Comparison of ENCODE assay signal across 19 mouse cellular contexts in the genomic region with DNA sequence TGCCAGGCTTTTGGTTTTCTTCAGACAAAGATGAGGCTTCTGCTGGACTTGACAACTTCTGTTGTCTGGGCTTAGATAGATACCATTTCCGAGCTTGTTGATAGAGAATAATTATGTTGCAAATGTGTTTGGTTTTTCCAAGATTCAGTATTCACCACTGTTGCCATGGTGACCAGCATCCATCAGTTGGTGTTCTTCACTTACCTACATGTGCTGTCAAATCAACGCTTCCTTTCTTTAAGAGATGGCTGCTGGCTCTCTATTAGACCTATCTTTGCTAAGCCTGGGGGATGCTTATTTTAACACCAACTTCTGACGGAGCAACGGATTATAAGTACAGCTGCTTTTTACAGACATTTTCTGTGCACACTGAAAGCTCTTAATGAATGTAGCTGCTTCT. TPM values are rescaled to one million over a fixed set of nuclear protein-coding genes. Genes with fewer than 3 reads are reported as not detected.
"Had no signal": no experiment of that assay in that cellular context is flagged by ENCODE, and none has a peak within 500 bp of the region (broad histone marks: within the 10 kb centered on the region; RNA-seq: fewer than 3 reads in every experiment).

No protein-coding gene starts in this region.

- H3K4me3 ChIP-seq: kidney, embryonic 15.5 days; limb, embryonic 12.5 days; liver, embryonic 13.5 days; lung, embryonic 15.5 days; megakaryocyte, embryonic 14.5 days; myocyte; neural tube, embryonic 12.5 days had no signal

- H3K9me3 ChIP-seq: kidney, embryonic 15.5 days; limb, embryonic 12.5 days; liver, embryonic 13.5 days; lung, embryonic 15.5 days; megakaryocyte, embryonic 14.5 days; neural tube, embryonic 12.5 days had no signal

- H3K36me3 ChIP-seq: kidney, embryonic 15.5 days; limb, embryonic 12.5 days; liver, embryonic 13.5 days; lung, embryonic 15.5 days; neural tube, embryonic 12.5 days had no signal

- H3K27me3 ChIP-seq: kidney, embryonic 15.5 days; limb, embryonic 12.5 days; liver, embryonic 13.5 days; lung, embryonic 15.5 days; neural tube, embryonic 12.5 days had no signal

- H3K27ac ChIP-seq: kidney, embryonic 15.5 days; limb, embryonic 12.5 days; liver, embryonic 13.5 days; lung, embryonic 15.5 days; macrophage; neural tube, embryonic 12.5 days had no signal

- ATAC-seq: liver, postnatal 0 days had no signal

- H3K4me1 ChIP-seq: liver, embryonic 13.5 days; lung, embryonic 15.5 days; megakaryocyte, embryonic 14.5 days had no signal

- H3K4me2 ChIP-seq: kidney, embryonic 15.5 days; limb, embryonic 12.5 days; liver, embryonic 13.5 days; lung, embryonic 15.5 days; neural tube, embryonic 12.5 days had no signal

- DNase-seq: kidney, adult 2 months; kidney, postnatal 14 days; layer of hippocampus, postnatal 36 days; liver; liver, embryonic 13.5 days; liver, postnatal 0 days; lung, postnatal 14 days; retina, postnatal 1 day; right cerebral cortex, postnatal 4 days; spleen, adult 18-20 months; thymus, adult 18-20 months; thymus, postnatal 25 days had no signal

- H3K9ac ChIP-seq: kidney, embryonic 15.5 days; limb, embryonic 12.5 days; liver, embryonic 13.5 days; liver, postnatal 0 days; lung, embryonic 15.5 days; neural tube, embryonic 12.5 days had no signal

RNA-seq across cellular contexts. Expression of gene Dclk3, which starts 37.1 kb away (rescaled TPM):
- polyA plus RNA-seq: liver, embryonic 13.5 days; macrophage; myocyte had no signal
